Mouse (Mus musculus): ENCODE measurements around the gene Slc33a1.

Slc33a1 gene

DNA sequence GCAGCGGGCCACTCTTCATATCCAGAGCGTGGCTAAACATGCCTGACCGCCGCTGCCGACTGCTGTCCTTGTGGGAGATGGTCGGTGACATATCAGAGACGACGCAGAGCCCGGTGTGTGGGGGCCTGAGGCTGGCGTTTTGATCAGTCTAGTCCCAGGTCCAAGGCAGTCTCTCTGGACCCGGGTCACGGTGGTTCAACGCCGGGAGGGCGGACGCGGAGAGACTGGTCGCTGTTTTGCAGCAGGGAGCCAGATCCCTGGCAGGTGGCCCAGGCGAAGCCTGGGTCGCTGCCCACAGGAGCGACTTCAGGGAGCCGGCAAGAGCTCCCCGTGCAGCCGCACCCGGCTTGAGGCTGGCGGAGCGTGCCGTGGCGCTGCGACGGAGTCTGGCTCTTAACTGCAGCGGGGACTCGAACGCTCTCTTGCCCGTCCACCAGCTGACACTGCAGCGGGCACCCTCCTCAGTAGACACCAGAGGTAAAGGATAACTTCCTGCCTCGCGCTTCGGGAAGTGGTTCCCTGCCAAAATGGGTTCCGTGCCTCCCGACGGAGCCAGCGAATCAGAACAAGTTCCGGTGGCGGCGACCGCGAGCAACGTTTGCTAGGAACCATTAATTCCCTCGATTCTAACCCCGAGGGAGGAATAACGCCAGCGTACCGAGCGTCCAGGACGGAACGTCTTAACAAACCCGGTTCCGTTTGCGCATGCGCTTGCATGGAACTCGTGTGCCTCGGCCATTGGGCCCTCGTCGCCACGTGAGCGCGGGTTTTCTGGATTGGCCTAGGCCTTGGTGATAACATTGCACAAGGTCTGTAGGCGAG, at the start of gene Slc33a1:
Slc33a1 (minus strand) TSS at position 669 of the 822 bp plus-strand sequence.
- peak; percentile 98 for DNase-seq (ENCODE audit: low spot score)

DNA sequence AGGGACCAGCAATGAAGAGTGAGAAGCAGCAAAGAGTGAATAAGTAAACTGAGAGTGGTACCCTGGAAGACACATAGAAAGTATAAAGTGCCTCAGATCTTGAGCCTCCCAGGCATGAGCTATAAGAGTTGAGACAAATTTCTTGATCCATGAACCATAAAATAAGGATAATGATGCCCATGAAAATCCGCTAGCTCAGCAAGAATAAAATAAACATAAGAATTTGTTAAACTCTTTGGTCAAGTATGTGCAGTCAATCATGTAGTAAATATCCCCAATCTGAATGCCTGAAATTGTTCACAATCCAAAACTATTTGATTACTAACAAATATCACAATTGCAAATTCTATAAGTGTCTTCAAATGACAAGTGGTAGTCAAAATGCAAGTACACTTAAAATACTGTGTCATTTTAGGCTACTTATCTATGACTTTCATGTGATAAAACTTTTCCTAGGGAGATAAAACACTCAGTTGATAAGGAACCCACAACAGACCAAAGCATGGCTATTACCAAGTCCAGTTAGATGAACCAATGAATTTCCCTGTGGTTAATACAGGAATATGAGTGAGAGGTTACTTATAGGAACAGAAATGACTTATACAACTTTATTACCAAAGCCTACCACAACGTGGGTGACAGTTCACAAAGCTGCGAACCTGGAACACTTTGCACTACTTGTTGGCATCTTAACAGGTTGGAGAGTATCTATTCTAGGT, 24.3 kb upstream of the Slc33a1 start:
- no peak for DNase-seq (ENCODE audit: low spot score)

DNA sequence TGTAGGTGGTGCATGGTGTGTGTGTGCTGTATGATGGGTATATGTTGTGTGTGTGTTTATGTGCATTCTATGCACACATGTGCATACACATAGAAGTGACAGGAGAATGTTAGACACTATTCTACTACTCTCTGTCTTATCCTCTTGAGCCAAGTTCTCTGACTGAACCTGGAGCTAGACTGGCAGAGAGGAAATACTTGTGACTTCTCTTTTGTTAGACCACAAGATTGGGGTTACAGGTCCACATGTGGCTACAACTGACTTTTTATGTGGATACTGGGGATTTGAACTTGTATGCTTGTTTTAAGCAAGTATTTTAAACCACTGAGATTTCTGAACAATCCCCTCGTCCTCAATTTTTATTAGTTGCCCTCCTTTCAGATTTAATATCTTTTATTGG, 22.1 kb upstream of the Slc33a1 start:
- DNase-seq (ENCODE audit: low spot score) = no peak

DNA sequence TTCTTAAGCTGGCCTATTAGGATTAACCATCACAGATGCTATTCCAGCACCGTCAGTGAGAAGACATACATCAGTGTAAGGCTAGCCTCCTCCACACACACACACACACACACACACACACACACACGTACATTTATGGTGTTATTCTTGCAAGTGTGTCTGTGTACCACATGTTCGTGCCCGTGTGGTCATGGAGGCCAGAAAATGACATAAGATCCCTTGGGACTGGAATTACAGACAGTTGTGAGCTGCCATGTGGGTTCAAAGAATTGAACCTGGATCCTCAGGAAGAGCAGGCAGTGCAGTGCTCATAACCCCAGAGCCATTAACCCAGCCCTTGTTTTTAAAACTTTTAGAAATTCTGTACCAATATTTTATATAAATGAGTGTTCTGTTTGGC, 13.3 kb upstream of the Slc33a1 start:
- no peak for DNase-seq (ENCODE audit: low spot score)

GRCm38 (mm10) chr3:63975955-63976908, 11.7 kb upstream of the Slc33a1 start, which contains the start of gene Gmps:
TSS of gene Gmps (plus strand) at chr3:63976106.
- DNase-seq (ENCODE audit: low spot score) = peak; percentile 94

- DNase-seq (ENCODE audit: low spot score) = no peak
Measured at GRCm38 (mm10) chr3:63965929-63966328, 1.4 kb upstream of the Slc33a1 start.

DNA sequence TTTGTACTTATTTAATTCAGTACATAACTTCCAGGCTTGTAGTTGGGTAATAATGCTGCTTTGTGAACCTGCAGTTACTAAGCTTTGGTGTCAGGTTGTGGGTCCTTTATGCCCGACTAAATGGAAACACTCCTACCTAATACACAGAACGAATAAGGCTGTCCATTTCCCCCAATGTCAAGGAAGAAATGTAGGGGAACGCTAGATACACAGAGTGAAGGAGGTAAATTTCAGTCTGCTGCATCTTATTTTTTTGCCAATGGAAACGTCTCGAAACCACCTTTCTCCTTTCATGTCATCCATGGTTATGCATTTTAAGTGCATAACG, 318 bp upstream of the Slc33a1 start:
- DNase-seq (ENCODE audit: low spot score) = no peak

GRCm38 (mm10) chr3:63963421-63964099, 1.0 kb downstream of the Slc33a1 start:
- no peak for DNase-seq (ENCODE audit: low spot score)

DNA sequence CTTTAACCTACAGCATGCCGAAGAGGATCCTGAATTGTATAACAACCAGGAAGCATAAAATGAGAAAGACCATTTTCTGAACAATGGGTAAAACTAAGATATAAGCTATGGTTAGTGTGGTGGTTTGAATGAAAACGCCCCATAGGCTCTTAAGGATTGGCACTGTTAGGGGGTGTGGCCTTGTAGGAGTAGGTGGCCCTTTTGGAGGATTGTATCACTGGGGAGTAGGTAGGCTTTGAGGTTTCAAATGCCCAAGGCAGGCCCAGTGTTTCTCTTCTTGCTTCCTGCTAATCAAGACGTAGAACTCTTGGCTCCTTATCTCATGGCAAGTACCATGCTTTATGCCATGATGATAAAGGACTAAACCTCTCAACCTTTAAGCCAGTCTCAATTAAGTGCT, 14.7 kb downstream of the Slc33a1 start:
- DNase-seq (ENCODE audit: low spot score) = no peak

GRCm38 (mm10) chr3:63941204-63941850, 23.2 kb downstream of the Slc33a1 start:
- no peak for DNase-seq (ENCODE audit: low spot score)

DNA sequence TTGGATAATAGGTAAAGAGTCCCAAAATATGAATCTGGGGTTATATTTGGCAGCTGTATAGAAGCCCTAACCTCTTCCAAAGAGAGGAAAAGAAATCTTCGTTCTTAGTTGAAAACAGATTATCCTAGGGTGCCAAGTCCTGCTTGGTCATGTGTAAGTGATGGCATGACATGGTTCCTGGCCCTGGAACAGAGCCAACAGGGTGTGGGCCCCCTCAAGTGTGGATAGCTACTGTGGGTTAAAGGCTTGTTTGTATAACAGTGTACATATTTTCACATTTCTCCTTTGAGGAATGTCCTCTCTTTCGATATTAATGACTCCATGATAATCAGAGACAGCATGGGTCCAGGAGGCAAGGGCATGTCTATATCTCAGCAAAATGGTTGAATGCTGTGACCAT, 25.6 kb downstream of the Slc33a1 start:
- DNase-seq (ENCODE audit: low spot score) = no peak

DNA sequence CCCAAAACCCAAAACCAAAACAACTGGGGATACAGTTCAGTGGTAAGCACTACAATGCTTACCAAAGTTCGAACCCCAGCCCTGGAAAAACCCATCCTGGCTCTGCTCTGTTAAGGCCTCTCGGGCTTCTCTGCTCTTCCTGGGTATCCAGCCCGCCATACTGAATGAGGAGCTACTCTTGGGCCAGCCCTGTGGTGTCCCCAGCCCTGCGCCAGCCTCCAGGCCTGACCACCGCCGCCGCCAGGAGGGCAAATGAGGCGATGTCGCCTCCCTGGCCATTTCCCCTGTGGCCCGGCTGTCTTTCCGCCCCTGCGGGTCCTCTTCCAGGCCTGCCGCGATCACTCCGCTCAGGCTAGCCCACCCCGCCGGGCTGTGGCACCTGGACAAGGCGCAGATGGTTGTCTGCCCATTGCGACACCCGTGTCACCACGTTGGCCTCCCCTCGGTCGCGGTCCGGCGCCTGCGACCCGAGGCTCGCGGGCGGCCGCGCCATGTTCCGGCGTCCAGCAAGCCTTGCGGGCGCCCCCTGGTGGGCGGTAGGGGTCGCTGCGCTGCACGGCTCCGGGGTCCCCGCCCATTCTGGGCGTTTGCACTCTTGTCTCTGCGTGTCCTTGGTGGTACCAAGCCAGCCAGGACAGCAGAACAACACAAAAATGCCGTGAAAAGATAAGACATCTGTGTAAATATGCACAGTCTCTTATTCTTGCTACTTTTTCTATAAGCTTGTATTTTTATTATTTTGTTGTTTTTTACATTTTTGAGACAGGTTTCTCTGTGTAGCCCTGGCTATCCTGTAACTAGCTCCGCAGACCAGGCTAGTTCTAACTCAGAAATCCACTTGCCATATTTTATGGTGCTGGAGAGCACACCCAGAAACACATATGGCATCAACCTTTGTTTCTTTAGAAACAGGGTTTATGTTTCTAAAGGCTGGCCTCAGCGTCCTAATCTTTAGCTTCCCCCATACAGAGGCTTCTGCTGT, 35.4 kb downstream of the Slc33a1 start, which contains the start of gene E130311K13Rik:
E130311K13Rik (minus strand) TSS at position 595 of the 982 bp plus-strand sequence.
- DNase-seq (ENCODE audit: low spot score) = peak; percentile 88

DNA sequence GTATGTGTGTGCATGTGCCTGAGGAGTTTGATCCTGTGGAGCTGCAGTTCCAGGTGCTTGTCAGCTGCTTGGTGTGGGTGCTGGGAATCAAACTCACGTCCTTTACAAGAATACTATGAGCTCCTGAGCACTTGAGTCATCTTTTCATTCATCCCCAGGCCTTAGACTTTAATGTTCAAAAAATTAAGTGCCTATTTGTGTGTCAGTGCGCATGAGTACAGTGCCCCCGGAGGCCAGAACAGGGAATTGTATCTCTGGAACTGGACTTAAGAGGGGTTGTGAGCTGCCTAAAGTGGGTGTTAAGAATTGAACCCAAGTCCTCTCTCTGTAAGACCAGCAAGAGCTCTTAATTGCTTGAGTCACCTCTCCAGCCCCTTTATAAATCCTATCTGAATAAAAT, 44.9 kb downstream of the Slc33a1 start:
- DNase-seq (ENCODE audit: low spot score) = no peak

DNA sequence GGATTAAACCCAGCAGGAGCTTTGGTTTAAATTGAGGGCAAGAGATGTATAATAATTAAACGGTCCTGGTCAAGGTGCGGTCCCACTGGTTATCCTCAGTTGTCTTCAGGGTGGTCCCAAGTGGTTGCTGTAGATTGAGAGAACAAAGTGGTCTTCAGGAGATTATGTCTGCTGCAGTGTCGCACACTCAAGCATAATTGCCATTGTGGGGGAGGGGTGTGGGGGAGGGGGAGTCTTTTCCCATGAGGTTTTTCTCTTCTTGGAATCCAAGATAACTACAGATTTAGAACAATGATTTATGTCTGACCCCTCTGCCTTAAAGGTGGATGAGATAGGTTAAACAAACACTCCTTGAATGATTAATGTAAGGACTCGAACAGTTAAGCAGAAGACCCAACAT, 54.3 kb downstream of the Slc33a1 start:
- DNase-seq (ENCODE audit: low spot score) = no peak

GRCm38 (mm10) chr3:63905241-63905640, 59.3 kb downstream of the Slc33a1 start:
- DNase-seq (ENCODE audit: low spot score) = no peak

- DNase-seq (ENCODE audit: low spot score) = no peak
Measured at GRCm38 (mm10) chr3:63904157-63904556, 60.4 kb downstream of the Slc33a1 start.

GRCm38 (mm10) chr3:63900021-63900571, 64.5 kb downstream of the Slc33a1 start:
- no peak for DNase-seq (ENCODE audit: low spot score)

- DNase-seq (ENCODE audit: low spot score) = peak; percentile 25
Measured at GRCm38 (mm10) chr3:63899309-63899695, 65.3 kb downstream of the Slc33a1 start, which contains the start of gene Plch1. TSS of gene Plch1 (minus strand) at chr3:63899472.

DNA sequence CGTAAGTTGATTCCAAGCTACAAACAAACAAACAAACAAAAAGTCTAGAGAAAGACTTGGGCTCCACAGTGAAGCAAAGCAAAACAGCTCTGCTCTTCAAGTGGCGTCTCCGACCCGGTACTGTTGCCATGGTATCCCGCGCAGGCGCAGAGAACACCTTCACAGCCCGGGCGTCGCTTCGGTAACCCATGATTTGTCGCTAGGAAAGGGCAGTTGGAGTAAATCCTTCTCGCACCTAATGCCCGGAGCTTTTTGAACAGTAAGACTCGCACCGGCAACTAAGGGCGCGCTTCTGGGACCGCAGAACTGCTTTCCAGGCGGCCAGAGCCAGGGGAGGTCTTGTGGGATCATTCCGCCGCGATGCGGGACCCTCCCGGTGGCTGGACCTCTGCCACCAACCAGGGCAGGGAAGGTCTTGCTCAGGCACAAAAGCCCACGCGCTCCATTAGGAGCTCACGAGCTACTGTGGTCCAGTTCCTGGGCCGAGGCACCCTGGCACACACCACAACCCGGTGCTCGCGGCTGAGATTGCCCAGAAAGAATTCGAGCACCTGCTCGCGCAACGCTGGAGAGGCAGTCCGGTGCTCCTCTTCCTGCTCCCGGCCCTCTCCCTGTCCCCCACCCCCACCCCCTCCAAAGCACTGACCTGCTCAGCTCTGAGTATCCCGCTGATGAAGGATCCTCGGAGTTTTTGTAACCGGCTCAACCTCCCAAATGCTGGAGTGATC, 65.8 kb downstream of the Slc33a1 start:
- DNase-seq (ENCODE audit: low spot score) = peak; percentile 70

Measured in lung, postnatal 25 days (tissue).